11 mouse cellular contexts compared by ENCODE assay signal in genomic region chr19:36739566-36740211, GRCm38 (mm10). TPM values are rescaled to one million over a fixed set of nuclear protein-coding genes. Genes with fewer than 3 reads are reported as not detected.
DNase-seq lines count a peak whose midpoint lies in the region; ATAC-seq and TF ChIP-seq lines count a peak whose summit lies in the region.
"Had no signal": no experiment of that assay in that cellular context is flagged by ENCODE, and none has a peak within 500 bp of the region (broad histone marks: within the 10 kb centered on the region; RNA-seq: fewer than 3 reads in every experiment).

No protein-coding gene starts in this region.

- TF ChIP-seq EP300 in ES-Bruce4 (IDR thresholded peaks at IDR 0.05; ENCODE audit: insufficient read depth, low read depth, low read length): no peak

- no peak for ATAC-seq in limb, embryonic 15.5 days (ENCODE audit: insufficient number of reproducible peaks, low FRiP score, low TSS enrichment, low read depth)

- H3K4me3 ChIP-seq in ES-Bruce4 (ENCODE audit: low read depth, low read length): no peak overlapping the region
- H3K4me3 ChIP-seq in limb, embryonic 15.5 days: no peak overlapping the region
- H3K4me3 ChIP-seq: neural tube, embryonic 13.5 days; stomach, embryonic 15.5 days had no signal

- peak; percentile 35 to 79 for DNase-seq in heart, adult 18-20 months
- no peak for DNase-seq in heart, postnatal 36 days
- DNase-seq in left cerebral cortex, postnatal 14 days (ENCODE audit: low spot score in 2 of 2): peak; percentile 22 to 24
- no peak for DNase-seq in left cerebral cortex, adult 11 months (ENCODE audit: low spot score)
- no peak for DNase-seq in frontal cortex, postnatal 25 days (ENCODE audit: low spot score in 2 of 2)
- no peak for DNase-seq in left cerebral cortex, postnatal 36 days (ENCODE audit: low spot score in 2 of 2)

- 0 out of 2 replicates have a peak, but pooled peaks cover 1% of the 10 kb centered on the region for H3K27me3 ChIP-seq in ES-Bruce4 (ENCODE audit: control insufficient read depth, insufficient read depth, low read length, poor library complexity, severe bottlenecking)
- no peaks in the 10 kb centered on the region for H3K27me3 ChIP-seq in limb, embryonic 15.5 days
- H3K27me3 ChIP-seq: neural tube, embryonic 13.5 days; stomach, embryonic 15.5 days had no signal

- H3K4me1 ChIP-seq in ES-Bruce4 (ENCODE audit: control insufficient read depth, insufficient read depth, low read length): no peaks in the 10 kb centered on the region
- H3K4me1 ChIP-seq in limb, embryonic 15.5 days: peaks cover 5% of the 10 kb centered on the region
- H3K4me1 ChIP-seq: stomach, embryonic 15.5 days had no signal

- H3K9ac ChIP-seq in ES-Bruce4 (ENCODE audit: low read depth, poor library complexity, severe bottlenecking): no peak overlapping the region
- no peak overlapping the region for H3K9ac ChIP-seq in limb, embryonic 15.5 days
- H3K9ac ChIP-seq: neural tube, embryonic 13.5 days; stomach, embryonic 15.5 days had no signal

- no peaks in the 10 kb centered on the region for H3K9me3 ChIP-seq in ES-Bruce4 (replicated peaks; ENCODE audit: control insufficient read depth, insufficient read depth, low read length, poor library complexity, severe bottlenecking)
- no peaks in the 10 kb centered on the region for H3K9me3 ChIP-seq in limb, embryonic 15.5 days
- H3K9me3 ChIP-seq: neural tube, embryonic 13.5 days; stomach, embryonic 15.5 days had no signal

- TF ChIP-seq POLR2A in ES-Bruce4 (IDR thresholded peaks at IDR 0.05; ENCODE audit: insufficient read depth, low read length): no peak

- H3K36me3 ChIP-seq in ES-Bruce4 (ENCODE audit: control insufficient read depth, insufficient read depth, low read length, poor library complexity, severe bottlenecking): no peaks in the 10 kb centered on the region
- no peaks in the 10 kb centered on the region for H3K36me3 ChIP-seq in limb, embryonic 15.5 days
- H3K36me3 ChIP-seq: neural tube, embryonic 13.5 days; stomach, embryonic 15.5 days had no signal

- intact Hi-C loops in heart, postnatal 36 days (cut with DNase I): loop anchor here (1.0 to 5.0 kb wide), 4 partner anchors 133 to 202 kb away; partner anchors contain the start of genes Btaf1 and Hectd2
- intact Hi-C loops in left cerebral cortex, postnatal 14 days (cut with DNase I): loop anchor here (5.0 kb wide), 2 partner anchors 42 to 132 kb away; no protein-coding TSS in a partner anchor
- intact Hi-C loops in left cerebral cortex, postnatal 36 days (cut with DNase I): loop anchor here (5.0 kb wide), 2 partner anchors 132 to 202 kb away; no protein-coding TSS in a partner anchor

- no peak overlapping the region for H3K4me2 ChIP-seq in limb, embryonic 15.5 days
- H3K4me2 ChIP-seq: neural tube, embryonic 13.5 days; stomach, embryonic 15.5 days had no signal

- 33% methylated on average over 7 of the region's 7 CpGs for WGBS in limb, embryonic 15.5 days

- no peak overlapping the region for H3K27ac ChIP-seq in ES-Bruce4 (ENCODE audit: insufficient read depth, low read length)
- peak overlapping the region; percentile 47 for H3K27ac ChIP-seq in limb, embryonic 15.5 days
- H3K27ac ChIP-seq: neural tube, embryonic 13.5 days; stomach, embryonic 15.5 days had no signal

- TF ChIP-seq CTCF in ES-Bruce4 (IDR thresholded peaks at IDR 0.05; ENCODE audit: low read depth, low read length): peak; percentile 8

RNA-seq across cellular contexts. Expression of gene Ppp1r3c, which starts 3.2 kb away (rescaled TPM):
- 100 to 1,000 TPM; 159 to 201 TPM for total RNA-seq in heart, adult 18-20 months (2021)
- 100 to 1,000 TPM in 1 of 2 experiments, 10 to 100 TPM in 1; 65.8 to 116 TPM for total RNA-seq in heart, postnatal 36 days (2021)
- total RNA-seq in left cerebral cortex, postnatal 14 days (2021): 10 to 100 TPM; 31.0 to 35.7 TPM
- polyA plus RNA-seq in ES-Bruce4 (2011; ENCODE audit: insufficient read depth, insufficient read length, low read depth, missing spikeins): 0.58 and 0.90 TPM in 2 replicates
- 20.6 and 21.4 TPM in 2 replicates for polyA plus RNA-seq in limb, embryonic 15.5 days (2015; fragmentation: Nextera tagmentation; extraction: Ambion mirVana)
- 10 to 100 TPM; 46.7 to 47.7 TPM for total RNA-seq in left cerebral cortex, postnatal 36 days (2021)
- total RNA-seq: hematopoietic stem cell, adult 5-6 weeks had no signal

Comparison
In these comparisons a context has a peak if more than half of its experiments do, and no peak if none do; other contexts are left out.
1. DNase-seq: peak in heart, adult 18-20 months (2 of 2) and left cerebral cortex, postnatal 14 days (2 of 2); none in heart, postnatal 36 days (0 of 2), left cerebral cortex, adult 11 months (single experiment), frontal cortex, postnatal 25 days (0 of 2) and left cerebral cortex, postnatal 36 days (0 of 2).